Mouse (Mus musculus): ENCODE measurements at regions not wholly inside any gene's neighbourhood (a gene's known extent, or its start where the extent isn't known, plus 50 kb on each side); places are given as distances from the start of the nearest gene placed in this dataset.

GRCm38 (mm10) chr19:54460426-54461170 lies 416.6 kb downstream of the Adra2a start:
- no peak for DNase-seq (ENCODE audit: low spot score in 2 of 2)

GRCm38 (mm10) chr19:54462480-54462879 lies 418.5 kb downstream of the Adra2a start:
- no peak for DNase-seq (ENCODE audit: low spot score in 2 of 2)

GRCm38 (mm10) chr19:54470034-54470433 lies 426.1 kb downstream of the Adra2a start:
- no peak for DNase-seq (ENCODE audit: low spot score in 2 of 2)

GRCm38 (mm10) chr19:54498066-54498465 lies 454.1 kb downstream of the Adra2a start:
- no peak for DNase-seq (ENCODE audit: low spot score in 2 of 2)

GRCm38 (mm10) chr19:54533858-54534257 lies 489.9 kb downstream of the Adra2a start:
- no peak for DNase-seq (ENCODE audit: low spot score in 2 of 2)

GRCm38 (mm10) chr19:54555351-54555750 lies 511.4 kb downstream of the Adra2a start:
- DNase-seq (ENCODE audit: low spot score in 2 of 2), result no peak

GRCm38 (mm10) chr19:54557984-54558383 lies 514.0 kb downstream of the Adra2a start:
- DNase-seq (ENCODE audit: low spot score in 2 of 2), result no peak

GRCm38 (mm10) chr19:54583574-54583973 lies 539.6 kb downstream of the Adra2a start:
- DNase-seq (ENCODE audit: low spot score in 2 of 2), result no peak

GRCm38 (mm10) chr19:54584687-54585237 lies 540.8 kb downstream of the Adra2a start:
- no peak for DNase-seq (ENCODE audit: low spot score in 2 of 2)

- no peak for DNase-seq (ENCODE audit: low spot score in 2 of 2)
These were observed 541.4 kb downstream of the Adra2a start for GRCm38 (mm10) chr19:54585326-54585725.

- no peak for DNase-seq (ENCODE audit: low spot score in 2 of 2)
These were observed 523.7 kb downstream of the Gpam start for GRCm38 (mm10) chr19:54603345-54603744.

GRCm38 (mm10) chr19:54605346-54605745 lies 521.7 kb downstream of the Gpam start:
- no peak for DNase-seq (ENCODE audit: low spot score in 2 of 2)

- DNase-seq (ENCODE audit: low spot score in 2 of 2), result no peak
These were observed 510.1 kb downstream of the Gpam start for GRCm38 (mm10) chr19:54616924-54617323.
